Mouse (Mus musculus): ENCODE measurements around the gene Nme9. TPM values are rescaled to one million over a fixed set of nuclear protein-coding genes. Genes with fewer than 3 reads are reported as not detected.

Nme9 gene
- not detected for total RNA-seq (2021)
- polyA plus RNA-seq (2012; rRNA removed): not detected in 2 replicates
- long read RNA-seq: 0 reads

DNA sequence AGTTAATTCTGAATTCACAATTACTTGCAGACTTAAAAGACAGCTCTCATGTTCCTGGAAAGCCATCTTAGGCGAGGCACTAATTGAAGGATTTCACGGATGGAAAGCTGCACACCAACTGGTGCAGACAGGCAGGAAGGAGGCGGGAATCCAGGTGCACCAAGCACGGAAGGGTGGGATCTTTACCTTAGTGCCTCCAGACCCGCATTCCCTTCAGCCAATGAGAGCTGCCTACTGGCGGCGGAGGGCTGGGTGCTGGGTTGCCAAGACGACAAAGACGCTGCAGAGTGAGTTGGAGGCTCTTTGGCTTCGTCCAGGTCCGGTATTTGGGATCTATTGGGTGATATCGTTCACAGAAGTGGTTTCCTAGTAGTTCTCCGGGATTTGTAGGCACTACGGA, at the start of gene Nme9:
Nme9 (plus strand) TSS at position 315 of the 400 bp plus-strand sequence.
- no peak for DNase-seq

DNA sequence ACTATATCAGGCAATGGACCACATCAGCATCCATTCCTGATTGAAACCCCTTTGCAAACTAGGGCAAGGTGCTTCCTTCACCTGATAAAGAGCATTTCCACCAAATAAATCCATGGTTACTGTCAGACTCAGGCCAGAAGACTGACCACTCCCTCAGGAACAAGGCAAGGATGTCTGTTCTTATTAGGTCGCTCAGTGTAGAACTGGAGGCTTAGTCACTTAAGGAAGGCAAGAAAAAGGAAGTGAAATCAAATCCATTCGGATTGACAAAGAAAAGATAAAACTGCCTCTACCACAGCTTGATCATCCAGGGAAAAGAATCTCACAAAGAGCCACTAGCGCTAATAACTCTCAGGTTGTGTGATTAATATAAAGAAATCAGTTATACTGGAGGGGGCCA, 42.0 kb upstream of the Nme9 start:
- no peak for DNase-seq

DNA sequence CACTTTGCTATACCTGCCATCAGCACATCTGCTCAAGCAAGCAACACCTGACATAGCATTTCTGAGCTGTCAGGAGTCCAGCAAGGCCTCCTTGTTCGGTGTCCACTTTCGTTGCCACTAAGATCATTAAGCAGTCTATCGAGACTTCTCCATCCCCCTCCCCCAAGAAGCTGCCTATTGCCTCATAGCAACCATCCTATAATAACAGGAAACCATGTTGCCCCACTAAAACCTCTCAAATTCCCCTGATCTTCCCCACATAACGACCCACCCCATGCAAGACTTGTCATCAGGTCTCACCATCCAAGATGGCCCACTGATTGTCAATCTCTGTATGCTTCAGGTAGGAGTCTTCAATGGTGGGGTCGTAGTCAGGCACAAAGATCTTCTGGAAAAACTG, 40.2 kb upstream of the Nme9 start:
- DNase-seq: no peak

DNA sequence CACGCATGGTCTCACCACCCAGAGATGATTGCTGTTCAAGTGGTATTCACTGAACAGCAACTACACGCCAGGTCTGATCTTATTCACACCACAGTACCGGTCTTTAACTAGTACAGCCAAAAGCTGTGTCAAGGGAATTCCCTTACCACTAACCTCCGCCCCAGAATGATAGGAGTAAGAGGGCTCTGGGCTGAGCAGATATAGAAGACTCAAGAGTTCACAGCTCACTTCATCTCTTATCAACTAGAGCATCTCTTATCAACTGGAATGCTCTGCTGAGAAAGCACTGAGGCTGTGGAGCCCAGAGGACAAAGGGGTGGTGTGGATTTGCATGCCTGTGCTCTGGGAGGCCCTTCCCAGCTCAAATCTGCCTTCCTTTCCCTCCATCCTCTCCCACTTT, 39.5 kb upstream of the Nme9 start:
- DNase-seq: no peak

DNA sequence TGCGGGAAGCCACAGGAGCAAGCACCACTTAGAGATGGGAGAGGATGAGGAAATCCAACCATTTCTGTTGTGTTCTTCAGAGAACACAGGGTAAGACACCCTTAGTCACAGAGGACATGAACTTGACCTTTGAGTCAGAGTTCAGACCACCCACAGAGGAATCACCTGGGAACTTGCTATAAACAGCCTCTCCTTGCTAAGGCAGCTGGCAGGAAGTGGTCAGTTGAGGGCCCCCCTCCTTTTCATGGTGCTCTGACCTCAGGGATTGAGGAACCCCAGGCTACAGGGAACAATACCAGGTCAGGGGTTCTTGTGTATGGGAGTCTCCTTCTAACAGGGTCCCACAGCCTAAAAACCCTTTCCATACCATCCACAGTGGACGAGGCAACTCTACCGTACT, 34.5 kb upstream of the Nme9 start:
- peak; percentile 55 for DNase-seq

DNA sequence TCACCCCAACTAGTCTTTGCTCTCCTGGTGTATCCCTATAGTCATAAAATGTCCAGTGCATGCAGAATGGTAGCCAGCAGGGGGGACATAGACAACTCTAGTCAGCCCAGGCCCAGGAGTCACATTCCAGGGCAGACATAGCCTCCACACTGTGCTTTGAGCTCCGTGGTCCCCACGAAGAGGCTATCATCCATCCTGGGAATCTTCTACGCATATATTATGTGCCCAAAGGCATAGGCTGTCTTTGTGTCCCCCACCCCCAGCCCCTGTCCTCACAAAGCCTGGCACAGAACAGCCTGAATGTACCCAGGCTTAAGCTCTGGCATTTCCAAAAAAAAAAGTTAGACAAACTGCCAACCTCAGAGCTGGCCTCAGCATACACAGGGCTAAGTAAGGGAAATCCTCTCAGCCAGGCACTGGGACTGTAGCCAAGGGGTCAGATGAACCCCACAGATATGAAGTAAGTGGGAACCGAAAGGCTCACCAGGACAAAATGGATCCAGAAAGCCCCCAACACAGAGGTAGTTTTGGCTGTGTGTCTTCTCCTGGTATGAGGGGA, 33.9 kb upstream of the Nme9 start:
- peak; percentile 32 for DNase-seq

DNA sequence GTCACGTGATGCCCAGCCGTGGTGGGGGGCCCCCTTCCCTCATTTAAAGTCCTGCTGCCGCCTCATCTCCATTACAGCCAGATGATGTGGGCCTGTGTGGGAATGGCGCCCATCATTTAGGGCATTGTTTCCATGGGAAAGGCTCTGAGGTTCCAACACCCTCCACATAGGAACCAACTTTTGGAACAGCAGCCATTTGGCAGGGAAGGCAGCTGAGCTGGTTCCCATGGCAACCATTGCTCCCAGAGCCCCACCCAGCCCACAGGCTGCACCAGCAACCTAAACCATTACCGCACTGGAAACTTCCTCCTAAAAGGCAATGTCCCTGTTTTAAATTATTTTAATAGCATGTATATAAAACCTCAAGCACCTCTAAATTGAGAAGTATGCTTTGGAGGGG, 32.9 kb upstream of the Nme9 start:
- DNase-seq: no peak

DNA sequence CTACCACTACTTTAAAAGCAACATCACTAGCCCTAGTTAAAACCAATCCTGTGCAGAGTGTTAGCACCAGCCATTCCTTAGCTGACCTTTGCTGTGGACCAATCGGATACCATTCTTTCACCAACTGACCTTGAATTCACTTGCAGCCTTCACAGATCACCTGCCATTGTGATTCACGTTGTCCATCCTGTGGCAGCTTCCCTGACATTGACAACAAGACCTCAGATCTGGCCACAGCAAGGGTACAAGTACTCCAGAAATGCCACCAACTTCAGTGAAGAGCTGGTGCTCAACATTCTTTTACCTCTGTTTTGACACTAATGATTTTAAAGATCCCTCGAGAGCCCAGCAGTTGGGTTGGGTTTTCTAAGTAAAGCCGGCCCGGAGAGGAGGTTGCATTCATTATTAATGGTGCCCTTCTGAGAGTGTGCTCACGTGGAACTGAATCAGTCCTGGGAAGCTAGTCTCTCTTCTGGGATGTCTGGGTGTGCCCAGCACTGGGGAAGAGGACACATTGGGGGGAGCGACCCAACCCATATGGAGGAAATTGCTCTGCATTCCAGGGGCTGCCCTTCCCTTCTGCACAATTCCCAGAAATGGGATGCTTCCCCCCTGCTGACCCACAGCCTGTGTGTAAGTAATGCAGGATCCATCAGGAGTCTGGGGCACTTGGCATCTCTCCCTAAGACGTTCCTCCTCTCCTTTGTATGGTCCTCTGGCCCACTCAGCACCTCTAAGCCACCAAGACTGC, 31.1 kb upstream of the Nme9 start:
- DNase-seq: no peak

DNA sequence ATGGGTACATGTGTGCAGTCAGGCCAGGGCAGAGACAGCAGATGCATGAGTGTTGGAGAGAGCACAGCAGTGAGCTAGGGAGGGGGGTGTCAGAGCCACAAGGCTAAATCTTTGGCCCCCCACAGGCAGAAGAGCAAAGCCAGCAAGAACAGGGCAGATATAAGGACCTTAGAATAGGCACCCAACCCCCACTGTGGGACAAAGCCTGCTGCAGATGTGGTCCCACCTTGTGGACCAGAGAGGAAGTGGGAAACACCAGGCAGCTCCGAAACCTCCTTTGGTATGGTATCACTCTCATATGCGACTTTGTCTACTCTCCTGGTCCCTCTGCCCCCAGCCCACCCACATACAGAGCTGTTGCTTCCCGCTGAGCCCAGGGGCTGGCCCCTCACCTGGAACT, 29.4 kb upstream of the Nme9 start:
- no peak for DNase-seq

DNA sequence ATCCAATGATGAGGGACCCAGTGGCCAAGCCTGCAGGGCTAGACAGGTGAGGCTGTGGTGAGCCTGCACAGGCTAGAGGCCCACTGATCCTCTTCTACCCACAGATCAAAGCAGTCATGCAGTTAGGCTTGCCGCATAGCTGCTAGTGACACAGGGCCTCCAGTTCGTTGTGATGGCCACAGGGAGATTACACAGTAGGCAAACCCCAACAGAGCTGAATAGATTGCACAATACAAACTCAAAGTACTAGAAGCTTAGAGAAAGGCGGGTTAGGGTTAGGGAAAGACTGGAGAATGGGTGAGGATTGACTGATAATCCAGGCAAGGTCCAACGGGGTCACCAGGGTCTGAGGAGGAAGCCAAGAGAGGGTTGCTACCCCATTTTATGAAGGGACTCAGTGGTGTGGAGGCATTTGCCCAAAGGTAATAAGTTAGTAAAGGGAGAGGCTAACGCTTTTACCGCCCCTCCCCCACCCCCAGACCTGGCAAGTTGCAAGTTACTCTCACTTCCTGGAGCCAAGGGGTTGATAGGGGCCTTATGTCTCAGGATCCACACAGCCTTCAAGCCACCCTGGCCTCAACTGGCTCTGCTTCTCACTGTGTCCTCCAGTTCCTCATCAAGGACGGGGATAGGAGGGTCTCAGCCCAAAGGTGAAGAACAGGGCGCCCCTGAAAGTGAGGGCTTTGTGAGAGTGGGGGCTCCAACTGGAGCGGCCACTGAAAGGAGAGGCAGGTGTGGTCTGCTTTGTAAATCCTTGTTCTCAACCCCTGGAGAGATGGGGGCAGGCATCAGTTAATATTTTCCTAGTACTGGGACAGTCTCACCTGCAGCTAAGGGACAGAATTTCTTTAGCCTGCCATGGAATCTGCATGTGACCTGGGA, 27.3 kb upstream of the Nme9 start:
- no peak for DNase-seq

DNA sequence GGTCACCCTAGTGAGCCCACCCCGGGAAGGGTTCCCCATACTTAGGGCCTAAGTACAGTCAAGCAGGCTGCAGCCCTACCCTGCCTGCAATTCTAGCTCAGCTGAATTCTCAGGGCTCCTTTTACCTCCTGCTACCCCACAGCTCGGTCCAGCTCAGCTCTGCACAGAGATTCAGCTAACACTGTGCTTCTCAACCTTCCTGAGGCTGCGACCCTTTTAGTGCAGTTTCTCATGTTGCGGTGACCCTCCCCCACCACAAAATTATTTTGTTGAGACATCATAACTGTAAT, 26.8 kb upstream of the Nme9 start:
- DNase-seq: no peak

DNA sequence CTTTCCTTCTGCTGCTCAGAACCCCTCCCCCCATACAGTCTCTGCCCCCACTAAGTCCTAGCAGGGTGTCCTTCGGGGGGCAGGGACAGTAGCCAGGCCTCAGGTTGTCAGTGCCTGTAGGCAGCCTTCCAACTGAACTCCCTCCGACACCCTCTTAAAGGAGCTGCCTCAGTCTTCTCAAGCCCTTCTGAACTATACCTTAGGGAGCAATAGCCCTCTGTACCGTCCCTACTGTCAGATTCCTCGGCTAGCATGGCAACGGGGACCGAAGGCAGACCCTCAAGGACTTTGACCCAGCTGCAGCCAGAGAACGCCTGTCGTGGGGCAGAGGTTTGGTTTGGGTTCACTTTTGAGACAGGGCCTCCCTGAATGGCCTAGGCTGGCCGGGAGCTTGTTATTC, 26.0 kb upstream of the Nme9 start:
- DNase-seq: no peak

DNA sequence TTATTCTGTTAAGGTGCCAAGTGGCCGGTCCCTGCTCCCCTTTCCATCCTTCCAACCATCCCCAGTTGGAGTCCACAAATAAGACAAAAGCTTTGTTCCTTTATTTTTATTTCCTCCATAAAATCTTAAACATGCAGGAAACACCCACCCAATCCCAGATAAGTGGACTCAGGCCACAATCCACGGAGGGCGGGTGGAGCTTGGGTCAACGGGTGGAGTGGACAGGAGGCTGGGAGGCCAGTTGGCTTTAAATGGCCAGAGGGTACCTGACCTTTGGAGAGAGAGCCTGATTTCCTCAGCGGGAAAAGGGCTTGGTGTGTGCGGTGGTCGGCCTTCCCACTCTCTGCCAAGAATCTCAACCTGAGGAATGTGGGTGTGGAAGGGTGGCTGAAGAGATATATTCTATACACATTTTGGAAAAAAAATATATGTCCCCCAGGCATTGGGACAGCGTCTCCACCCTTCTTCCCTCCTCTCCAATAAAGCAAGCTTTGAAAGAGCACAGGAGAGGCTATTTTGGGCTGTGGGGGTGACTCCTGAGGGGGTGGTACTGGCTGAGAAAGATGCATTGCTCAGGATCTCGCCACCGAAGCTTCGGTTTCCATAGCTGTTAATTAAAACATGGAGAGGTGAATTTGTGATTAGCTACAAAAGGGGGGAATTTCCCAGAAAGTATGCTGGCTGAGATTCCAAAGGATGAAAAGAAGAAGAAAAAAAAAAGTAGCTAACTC, 22.5 kb upstream of the Nme9 start:
- DNase-seq: no peak

DNA sequence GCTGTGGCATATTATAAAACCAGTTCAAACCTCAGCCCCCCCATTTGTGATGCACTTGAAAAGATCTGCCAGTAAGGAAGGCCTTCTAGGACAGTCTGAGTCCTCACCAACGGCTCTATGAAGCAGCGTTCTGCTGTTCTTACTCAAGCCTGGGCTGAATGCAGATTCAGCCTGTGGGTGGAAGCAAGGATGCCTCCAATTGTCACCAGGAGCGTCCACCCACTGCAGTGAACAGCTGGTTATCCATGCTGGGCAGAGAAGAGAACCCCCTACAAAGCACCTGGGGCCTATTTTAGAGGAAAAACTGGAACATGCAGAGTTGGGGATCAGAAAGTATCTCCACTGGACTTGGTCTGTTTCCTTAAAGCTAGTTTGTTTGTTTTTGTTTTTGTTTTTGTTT, 21.4 kb upstream of the Nme9 start:
- DNase-seq: no peak

DNA sequence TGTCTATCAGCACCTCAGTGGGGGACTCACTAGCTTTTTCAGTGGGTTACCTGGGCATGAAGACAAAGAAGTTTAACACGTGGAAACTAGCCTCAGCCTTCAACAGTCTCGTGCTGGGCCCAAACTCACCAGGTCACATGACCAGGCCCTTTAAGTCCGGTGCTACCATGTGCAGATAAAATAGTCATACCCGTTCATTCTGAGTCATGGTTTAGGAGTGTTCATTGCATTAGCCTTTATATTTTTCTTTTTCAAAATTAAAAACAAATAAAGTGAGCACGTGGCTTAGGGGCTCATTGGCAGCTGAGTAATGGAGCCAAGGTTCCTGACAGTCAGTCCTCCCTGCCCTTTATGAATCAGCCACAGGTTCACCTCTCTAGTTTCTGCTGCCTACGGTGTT, 20.5 kb upstream of the Nme9 start:
- peak; percentile 51 for DNase-seq

DNA sequence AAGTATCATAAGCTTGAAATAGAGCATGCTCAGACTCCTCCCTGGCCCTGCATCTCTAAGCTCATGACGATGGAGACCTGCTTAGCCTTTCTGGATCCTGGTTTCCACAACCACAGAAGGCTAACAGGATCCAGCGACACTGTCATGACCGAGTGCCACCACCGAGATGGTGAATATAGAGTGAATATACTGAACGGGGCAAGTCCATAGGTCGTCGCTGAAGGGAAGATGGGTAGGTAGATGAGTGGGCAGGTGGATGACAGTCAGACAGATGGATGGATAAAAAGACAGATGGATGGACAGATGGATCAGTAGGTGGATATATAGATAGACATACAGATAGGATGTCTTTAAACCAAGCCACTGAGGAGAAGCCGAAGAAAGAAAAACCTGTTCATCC, 19.9 kb upstream of the Nme9 start:
- DNase-seq: no peak

DNA sequence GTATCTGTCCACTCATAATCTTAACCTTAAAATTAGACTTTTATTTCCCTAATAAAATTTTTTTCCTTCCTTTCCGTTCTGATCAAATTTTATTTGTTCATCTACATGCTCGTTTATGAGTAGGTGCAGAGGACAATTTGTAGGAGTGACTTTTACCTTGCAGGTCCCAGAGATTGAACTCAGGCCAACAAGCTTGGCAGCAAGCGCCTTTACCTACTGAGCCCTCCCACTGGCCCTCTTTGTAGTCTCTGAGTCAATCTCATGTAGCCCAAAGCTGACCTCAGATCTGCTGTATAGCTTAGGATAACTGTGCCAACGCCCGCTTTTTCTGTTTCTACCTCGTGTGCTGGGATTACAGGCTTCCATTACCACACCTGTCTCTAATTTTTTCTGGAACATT, 19.3 kb upstream of the Nme9 start:
- no peak for DNase-seq

DNA sequence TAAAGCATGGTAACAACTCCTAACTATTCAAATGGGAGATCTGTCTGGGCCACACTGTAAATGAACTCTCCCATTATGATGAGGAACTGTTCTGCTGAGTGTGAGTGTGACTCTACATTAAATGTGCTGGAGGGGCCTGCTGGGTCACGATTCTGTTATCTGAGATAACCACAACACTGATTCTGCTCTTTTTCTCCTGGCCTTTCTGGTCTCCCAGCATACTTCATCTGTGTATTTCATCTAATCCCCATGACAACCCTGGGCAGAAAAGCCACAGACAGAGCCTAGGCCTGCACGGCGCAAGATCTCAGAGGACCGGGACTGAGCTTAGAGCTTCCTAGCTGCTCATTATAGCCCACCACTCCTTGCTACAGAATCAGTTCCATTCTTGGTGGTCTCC, 18.8 kb upstream of the Nme9 start:
- no peak for DNase-seq

DNA sequence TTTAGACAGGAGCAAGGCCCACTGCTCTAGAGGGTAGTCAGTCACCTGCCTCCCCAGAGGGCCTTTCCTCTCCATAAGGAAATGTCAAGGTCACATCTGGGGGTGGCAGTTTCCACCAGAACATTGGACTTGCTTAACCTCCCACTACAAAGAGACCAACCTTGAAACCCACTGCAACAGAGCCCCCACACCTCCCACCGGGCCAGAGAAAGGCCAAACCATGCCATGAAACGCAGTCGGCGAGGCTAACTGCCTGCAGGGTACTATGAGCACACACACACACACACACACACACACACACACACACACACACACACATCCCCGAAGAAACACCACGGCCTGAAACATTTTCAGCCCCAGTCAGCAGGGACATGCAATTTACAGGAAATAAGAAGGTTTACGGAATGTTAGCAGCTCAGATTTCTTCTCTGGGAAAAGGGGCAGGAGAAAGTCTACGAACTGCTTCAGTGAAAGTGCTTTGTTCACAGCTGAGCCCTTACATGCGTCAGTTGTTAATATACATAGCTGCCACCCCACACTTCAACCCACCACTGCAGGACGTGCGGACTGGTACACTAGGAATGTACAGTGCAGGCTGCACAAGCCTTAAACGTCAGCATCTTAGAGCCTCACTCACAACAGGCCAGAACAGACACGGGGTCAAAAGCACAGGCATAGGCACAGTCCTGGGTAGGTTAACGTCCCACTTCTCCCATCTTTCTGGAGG, 16.2 kb upstream of the Nme9 start:
- DNase-seq: peak; percentile 77

DNA sequence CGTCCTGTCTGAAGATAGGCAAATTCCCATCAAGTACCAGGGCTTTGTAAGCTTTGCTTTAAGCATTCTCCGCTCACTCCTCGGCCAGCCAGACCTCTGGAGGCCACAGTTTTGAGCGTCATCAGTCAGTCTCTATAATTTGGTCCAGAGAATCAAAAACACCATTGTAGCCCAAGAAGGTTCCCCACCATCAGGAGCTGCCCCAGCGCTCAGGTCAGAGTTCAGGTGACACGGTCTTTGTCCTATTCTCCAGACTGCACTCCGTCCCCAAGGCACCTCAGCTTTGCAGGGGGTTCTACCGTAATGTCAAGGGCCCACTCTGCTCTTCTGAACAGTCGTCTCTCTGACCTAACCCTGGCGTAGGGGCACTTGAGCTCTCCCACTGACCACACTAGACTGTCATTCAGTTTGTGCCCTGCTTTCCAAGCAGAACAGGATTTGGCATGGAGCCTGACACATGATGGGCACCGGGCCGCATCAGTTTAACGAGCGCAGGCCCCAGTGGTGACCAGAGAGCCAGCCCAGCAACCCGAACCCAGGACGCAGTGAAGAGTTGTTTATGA, 15.6 kb upstream of the Nme9 start:
- DNase-seq: peak; percentile 75

DNA sequence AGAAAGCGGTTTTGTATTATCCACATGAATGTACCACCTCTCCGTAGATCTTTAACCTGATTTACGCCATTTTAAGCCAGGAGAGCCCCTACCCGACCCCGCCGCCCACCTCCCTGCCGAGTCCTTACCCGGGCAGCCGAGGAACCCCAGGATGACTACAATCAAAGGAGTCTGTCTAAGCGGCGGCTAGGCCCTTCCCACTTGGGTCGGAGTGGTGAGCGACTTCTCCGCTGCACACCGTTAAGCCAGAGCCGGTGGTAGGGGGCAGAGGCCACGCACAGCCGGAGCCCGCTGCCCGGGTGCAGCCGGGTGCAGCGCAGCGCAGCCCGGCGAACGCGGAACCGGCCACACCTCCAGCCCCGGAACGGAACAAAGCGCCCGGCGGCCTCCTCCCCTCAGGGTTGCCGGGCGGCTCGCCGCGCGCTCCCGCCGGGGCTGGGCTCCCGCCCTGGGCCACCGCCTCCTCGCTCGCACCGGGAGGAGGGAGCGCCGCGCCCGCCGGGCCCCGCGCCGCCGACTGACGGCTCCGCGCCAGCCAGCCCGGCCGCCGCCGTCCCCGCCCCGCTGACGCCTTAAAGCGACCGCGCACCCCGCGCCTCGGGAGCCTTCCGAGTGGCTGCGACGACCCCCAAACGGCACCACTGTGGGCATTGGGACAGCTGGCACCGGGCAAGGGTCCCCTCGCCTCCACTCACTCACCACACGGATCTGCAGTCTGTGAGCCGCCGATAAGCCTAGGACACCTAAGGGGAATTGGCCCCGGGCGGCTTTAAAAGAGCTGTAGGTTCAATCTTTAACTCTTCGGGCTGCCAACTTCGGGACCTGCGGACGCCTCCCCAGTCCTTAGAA, 14.9 kb upstream of the Nme9 start:
- peak; percentile 94 for DNase-seq
